Mouse (Mus musculus) gastrocnemius, adult 18-20 months (tissue): ENCODE measurements around the gene H2afy2. TPM values are rescaled to one million over a fixed set of nuclear protein-coding genes. Genes with fewer than 3 reads are reported as not detected.
A peak's percentile ranks its signal among the peaks of the same experiment; 100 is the strongest.

Experiments
- DNase-seq: peaks from one replicate; pipeline ENCODE4 v3.0.0; 2021; ENCODE audit warnings: low spot score
- total RNA-seq, 2 experiments: library from RNA; stranded (reverse); gene quantifications; 2 replicates each; pipeline ENCODE4 v1.2.3; 2021

The H2afy2 gene
- total RNA-seq, 2 experiments from 2014 or later: 0.71 to 0.83 TPM

GRCm38 (mm10) chr10:61723271-61723670 lies 60.7 kb downstream of the H2afy2 start:
- DNase-seq: no peak

DNA sequence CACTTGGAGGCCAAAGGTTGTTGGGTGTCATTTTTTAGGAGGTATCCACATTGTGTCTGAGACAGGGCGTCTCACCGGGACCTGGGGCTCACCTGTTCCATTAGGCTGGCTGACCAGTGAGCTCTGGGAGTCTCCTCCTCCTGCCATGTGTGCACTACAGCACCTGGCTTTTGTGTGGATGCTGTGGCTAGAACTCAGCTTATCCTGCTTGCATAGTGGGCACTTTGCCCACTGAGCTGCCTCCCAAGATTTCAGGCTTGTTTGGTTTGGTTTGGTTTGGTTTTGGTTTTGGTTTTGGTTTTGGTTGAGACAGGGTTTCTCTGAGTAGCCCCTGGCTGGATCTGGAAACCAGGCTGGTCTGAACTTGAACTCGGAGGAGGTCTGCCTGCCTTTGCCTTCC lies 61.7 kb downstream of the H2afy2 start:
- DNase-seq: no peak

- no peak for DNase-seq
Measured at GRCm38 (mm10) chr10:61720331-61720730, 63.6 kb downstream of the H2afy2 start.

GRCm38 (mm10) chr10:61717406-61718296 lies 66.3 kb downstream of the H2afy2 start:
- DNase-seq: no peak

GRCm38 (mm10) chr10:61715996-61716864 lies 67.7 kb downstream of the H2afy2 start:
- no peak for DNase-seq

DNA sequence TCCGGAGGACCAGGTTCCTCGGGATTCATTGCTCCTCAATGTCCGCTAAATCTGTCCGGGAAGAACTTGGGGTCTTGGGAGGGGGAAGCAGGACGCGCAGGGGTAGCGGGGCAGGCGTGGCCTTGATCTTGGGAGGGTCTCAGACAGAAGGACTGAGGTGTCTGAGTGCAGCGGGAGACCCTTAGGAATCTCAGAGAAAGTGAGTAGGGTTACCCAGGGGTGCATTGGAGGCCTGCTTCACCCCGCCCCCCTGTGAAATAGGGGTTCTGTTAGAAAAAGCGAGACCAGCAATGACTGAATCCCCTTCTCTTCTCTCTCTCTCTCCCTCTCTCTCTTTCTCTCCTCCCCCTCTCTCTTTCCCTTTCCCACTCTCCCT lies 68.5 kb downstream of the H2afy2 start:
- no peak for DNase-seq

GRCm38 (mm10) chr10:61714771-61715461 lies 69.0 kb downstream of the H2afy2 start, which contains the start of gene Aifm2:
TSS of gene Aifm2 (plus strand) at chr10:61715263.
- DNase-seq: peak; percentile 72

GRCm38 (mm10) chr10:61714146-61714545 lies 69.8 kb downstream of the H2afy2 start:
- DNase-seq: no peak

DNA sequence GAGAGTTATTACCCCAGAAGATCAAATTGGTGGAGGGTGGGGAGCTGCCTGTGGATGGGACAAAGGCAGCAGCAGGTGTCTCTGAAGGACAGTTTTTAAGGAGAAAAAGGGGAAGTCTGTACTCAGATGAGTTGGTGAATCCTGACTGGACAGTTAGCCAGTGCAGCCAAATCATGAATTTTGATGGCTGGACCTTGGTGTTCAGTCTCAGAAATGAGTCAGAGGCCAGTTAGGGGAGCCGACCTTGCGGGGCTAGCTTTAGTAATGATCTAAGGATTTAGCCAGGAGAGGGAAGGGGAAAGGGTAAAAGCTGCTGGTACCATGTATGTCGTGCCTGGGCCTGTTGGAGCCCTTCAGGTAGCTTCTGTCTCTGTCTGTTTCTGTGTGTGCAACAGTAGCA lies 70.3 kb downstream of the H2afy2 start:
- no peak for DNase-seq

DNA sequence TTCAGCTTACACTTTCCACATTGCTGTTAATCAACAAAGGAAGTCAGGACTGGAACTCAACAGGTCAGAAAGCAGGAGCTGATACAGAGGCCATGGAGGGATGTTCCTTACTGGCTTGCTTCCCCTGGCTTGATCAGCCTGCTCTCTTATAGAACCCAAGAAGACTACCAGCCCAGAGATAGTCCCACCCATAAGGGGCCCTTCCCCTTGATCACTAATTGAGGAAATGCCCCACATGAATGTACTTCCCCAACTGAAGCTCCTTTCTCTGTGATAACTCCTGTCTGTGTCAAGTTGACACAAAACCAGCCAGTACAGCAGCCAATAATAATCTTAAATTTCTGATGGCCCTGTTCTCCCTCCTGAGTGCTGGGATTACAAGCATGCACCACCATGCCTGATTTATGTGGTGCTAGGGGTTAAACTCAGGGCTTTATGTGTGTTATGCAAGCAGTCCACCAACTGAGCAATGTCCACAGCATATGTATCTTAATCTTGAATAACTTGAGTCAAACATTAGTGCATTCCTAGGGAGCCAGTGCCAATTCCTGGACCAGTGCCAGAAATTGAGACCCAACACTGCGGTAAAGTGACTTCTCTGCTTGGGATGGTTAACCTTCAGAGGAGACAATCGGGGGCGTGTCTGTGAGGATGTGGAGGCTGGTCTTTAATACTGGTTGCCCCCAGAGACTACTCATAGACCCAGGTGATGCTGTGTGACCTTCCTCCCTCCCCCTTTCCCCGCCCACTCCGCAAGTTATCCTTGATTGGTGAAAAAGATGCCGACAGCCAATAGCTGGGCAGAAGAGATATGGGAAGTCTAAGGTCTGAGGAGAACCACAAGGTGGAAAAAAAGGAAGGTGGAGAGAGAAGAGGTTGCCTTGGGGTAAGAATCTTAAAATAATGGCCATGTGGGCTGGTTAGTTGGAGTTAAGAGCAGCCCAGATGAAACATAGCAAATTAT lies 77.3 kb downstream of the H2afy2 start:
- no peak for DNase-seq

DNA sequence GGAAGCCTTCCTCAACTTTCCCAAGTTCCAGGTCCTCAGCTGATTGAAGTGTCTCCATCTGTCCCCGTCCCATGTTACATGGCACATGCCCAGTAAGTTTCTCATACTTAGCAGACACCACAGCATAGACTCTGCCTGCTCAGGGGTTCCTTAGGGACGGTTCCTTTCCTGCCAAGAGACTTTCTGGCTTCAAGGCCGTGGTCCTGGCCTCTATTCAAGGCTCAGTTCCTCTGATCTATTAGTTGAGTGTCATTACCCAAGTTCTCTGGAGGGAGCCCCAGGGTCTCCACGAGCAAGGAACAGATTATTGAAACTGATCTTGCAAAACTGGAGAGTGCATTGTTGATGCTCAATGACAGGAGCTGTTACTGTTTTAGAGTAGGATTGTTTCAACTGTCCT lies 79.3 kb downstream of the H2afy2 start:
- DNase-seq: no peak

DNA sequence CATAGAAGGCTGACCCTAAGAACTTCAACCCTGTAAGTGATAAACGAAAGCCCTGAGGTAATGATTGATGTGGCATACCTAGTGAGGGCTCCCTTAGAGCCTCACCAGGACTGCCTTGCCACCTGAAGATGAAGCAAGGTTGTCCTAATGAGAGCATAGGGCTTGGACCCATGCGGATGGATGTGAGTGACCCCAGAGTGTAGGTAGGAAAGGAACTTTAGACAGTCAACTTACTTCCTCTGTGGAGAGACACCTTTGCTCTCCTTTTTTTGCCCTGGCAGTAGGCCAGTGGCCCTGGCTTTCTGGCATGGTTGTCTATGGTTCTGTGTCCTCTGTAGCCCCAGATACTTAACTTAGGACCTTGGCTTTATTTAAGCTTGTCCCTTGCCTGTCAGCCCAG lies 86.9 kb downstream of the H2afy2 start:
- DNase-seq: no peak

GRCm38 (mm10) chr10:61696560-61696823 lies 87.5 kb downstream of the H2afy2 start:
- DNase-seq: no peak

GRCm38 (mm10) chr10:61695703-61696559 lies 88.0 kb downstream of the H2afy2 start:
- no peak for DNase-seq

- peak; percentile 95 for DNase-seq
Measured at GRCm38 (mm10) chr10:61694870-61695670, 88.9 kb downstream of the H2afy2 start, which contains the start of gene Tysnd1. TSS of gene Tysnd1 (plus strand) at chr10:61695514.

GRCm38 (mm10) chr10:61693563-61693962 lies 90.4 kb downstream of the H2afy2 start:
- no peak for DNase-seq

DNA sequence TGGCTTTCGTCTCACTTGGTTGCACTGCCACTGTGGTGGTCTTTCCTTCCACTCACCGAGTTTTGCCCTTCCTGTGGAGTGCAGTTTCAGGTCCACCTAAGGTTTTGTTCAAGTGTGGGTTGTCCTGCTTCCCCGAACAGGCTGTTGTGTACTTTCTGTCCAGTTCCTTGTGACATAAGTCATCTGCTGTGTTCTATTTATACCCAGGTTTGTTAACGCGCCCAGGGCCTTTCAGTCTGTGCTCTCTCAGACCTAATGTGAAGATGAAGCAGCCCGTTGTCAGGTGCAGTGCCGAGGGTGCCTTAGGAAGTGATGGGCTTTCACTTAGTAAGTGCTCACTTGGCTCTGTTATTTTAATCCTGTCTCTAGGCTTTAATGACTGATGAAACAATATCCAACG lies 94.5 kb downstream of the H2afy2 start:
- peak; percentile 58 for DNase-seq
